Mouse (Mus musculus) ES-E14 (cell line): ENCODE measurements around the gene Copg2. TPM values are rescaled to one million over a fixed set of nuclear protein-coding genes. Genes with fewer than 3 reads are reported as not detected.
"Not testable (repeated sequence)": the region's sequence is repeated elsewhere in the genome, so short reads cannot be mapped to it uniquely, and the experiment has no call there.

Experiments used
- DNase-seq: peaks from one replicate; pipeline ENCODE4 v3.0.0-alpha.2; 2013; ENCODE audit warnings: low read depth, low spot score
- H3K27ac ChIP-seq: 2 replicates; pipeline ENCODE4 v1.5.1; 2012; ENCODE audit warnings: low read depth, mild to moderate bottlenecking, low read length, moderate library complexity, mixed read lengths; ENCODE audit not compliant: poor library complexity, insufficient read depth, severe bottlenecking
- H3K36me3 ChIP-seq: 2 replicates; pipeline ENCODE4 v1.6.1; 2012; ENCODE audit warnings: mild to moderate bottlenecking, low read length, moderate library complexity, mixed read lengths; ENCODE audit not compliant: control insufficient read depth, poor library complexity, insufficient read depth, severe bottlenecking
- H3K4me1 ChIP-seq, 2 experiments: fragments of 150-350 bp in 1 of 2; sonication (generic) in 1 of 2; 2 replicates each; pipeline ENCODE4 v1.6.1; 2012; ENCODE audit warnings: low read length in 2 of 2, mild to moderate bottlenecking in 1 of 2, mixed read lengths in 1 of 2; ENCODE audit not compliant: control insufficient read depth in 2 of 2, insufficient read depth in 2 of 2, poor library complexity in 1 of 2
- H3K4me3 ChIP-seq, 2 experiments: fragments of 150-350 bp in 1 of 2; sonication (generic) in 1 of 2; 2 replicates each; pipeline ENCODE4 v1.5.1; 2012; ENCODE audit warnings: low read length in 2 of 2, low read depth in 1 of 2, mild to moderate bottlenecking in 1 of 2, mixed read lengths in 1 of 2; ENCODE audit not compliant: insufficient read depth in 1 of 2, poor library complexity in 1 of 2, severe bottlenecking in 1 of 2
- H3K9ac ChIP-seq: 2 replicates; pipeline ENCODE4 v1.6.1; 2012; ENCODE audit warnings: low read depth, mild to moderate bottlenecking, low read length, mixed read lengths; ENCODE audit not compliant: poor library complexity, insufficient read depth, severe bottlenecking
- H3K9me3 ChIP-seq: fragments of 150-350 bp; sonication (generic); 2 replicates; pipeline ENCODE4 v1.6.1; 2012; ENCODE audit warnings: low read depth, mild to moderate bottlenecking, low read length; ENCODE audit not compliant: control insufficient read depth, insufficient read depth
- CHD2 ChIP-seq: IDR thresholded peaks from 2 replicates; pipeline ENCODE4 v1.6.1; 2014; ENCODE audit warnings: mild to moderate bottlenecking, low read depth, low read length, inconsistent platforms
- HCFC1 ChIP-seq: IDR thresholded peaks from 2 replicates; pipeline ENCODE4 v1.6.1; 2012; ENCODE audit warnings: low read length, inconsistent platforms, borderline replicate concordance; ENCODE audit not compliant: insufficient read depth
- MAFK ChIP-seq: IDR thresholded peaks from 2 replicates; pipeline ENCODE4 v1.6.1; 2014; ENCODE audit warnings: mild to moderate bottlenecking, low read depth, low read length, inconsistent platforms; ENCODE audit not compliant: insufficient read depth
- ZC3H11A ChIP-seq: IDR thresholded peaks from 2 replicates; pipeline ENCODE4 v1.6.1; 2012; ENCODE audit warnings: low read depth, mild to moderate bottlenecking, inconsistent platforms, low read length, borderline replicate concordance
- ZNF384 ChIP-seq: IDR thresholded peaks from 2 replicates; pipeline ENCODE4 v1.6.1; 2012; ENCODE audit warnings: low read depth, low read length, inconsistent platforms
- in situ Hi-C, 2 experiments: fragments of 600-800 bp; cut with MboI; formaldehyde crosslinking; loops; one replicate each; pipeline ENCODE4 v1.15.1; 2025; ENCODE audit warnings: low sequenced_read_pairs in 2 of 2, inconsistent platforms in 1 of 2; ENCODE audit not compliant: unreplicated experiment in 2 of 2
- total RNA-seq: library from RNA; depleted of rRNA; stranded (reverse); fragments of 300-350 nt; gene quantifications from 2 replicates; pipeline ENCODE4 v1.2.3, GENCODE M21; 2012

Copg2 gene
- total RNA-seq, 1 experiment: 35.7 TPM

DNA sequence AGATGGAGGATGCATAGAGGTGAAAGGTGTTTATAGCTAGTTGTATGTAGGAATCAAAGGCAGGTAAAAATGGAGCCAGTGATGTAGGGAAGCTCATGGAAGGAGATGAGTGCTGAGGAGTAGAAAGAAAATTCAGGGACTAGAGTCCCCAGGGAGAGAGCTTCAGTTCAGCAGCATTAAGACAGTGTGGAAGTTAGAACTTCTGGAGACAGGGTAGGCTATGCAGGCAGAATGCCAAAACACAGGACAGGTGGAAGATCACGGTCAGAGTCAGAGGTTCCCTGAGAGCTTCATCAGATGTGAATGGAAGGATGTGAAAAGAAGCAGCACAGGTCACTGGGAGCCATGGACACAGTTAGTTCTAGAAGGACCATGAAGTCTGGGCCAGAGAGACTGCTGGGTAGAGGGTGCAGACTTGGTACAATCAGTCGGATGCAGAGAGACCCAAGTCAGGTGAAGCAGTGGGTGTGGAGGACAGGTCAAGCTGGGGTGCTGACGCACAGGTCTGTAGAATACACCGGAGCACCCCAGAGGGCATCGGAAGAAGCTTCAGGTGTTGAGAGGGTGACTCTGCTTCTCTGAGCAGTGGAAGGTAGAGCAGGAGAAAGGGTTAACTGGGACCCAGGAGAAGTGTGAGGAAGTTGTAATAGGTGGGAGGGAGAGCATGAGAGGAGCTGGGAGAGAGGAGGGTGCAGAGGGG, 91.4 kb downstream of the Copg2 start:
- H3K9me3 ChIP-seq: no peaks in the 10 kb centered on the region
- H3K36me3 ChIP-seq: no peaks in the 10 kb centered on the region; the same call in 1 of the 2 replicates
- H3K4me3 ChIP-seq: no peak overlapping the region
- DNase-seq: no peak
- in situ Hi-C loops: no loop called here
- TF ChIP-seq HCFC1 (no peak), CHD2 (no peak), MAFK (no peak), ZC3H11A (no peak), ZNF384 (no peak)
- no peak overlapping the region for H3K9ac ChIP-seq
- H3K4me1 ChIP-seq: no peaks in the 10 kb centered on the region
- no peak overlapping the region for H3K27ac ChIP-seq

- H3K9ac ChIP-seq, in situ Hi-C loops, H3K27ac ChIP-seq, DNase-seq, H3K4me3 ChIP-seq, H3K9me3 ChIP-seq, H3K36me3 ChIP-seq, H3K4me1 ChIP-seq: not testable (repeated sequence)
Measured at GRCm38 (mm10) chr6:30804389-30805052, 92.1 kb downstream of the Copg2 start.

DNA sequence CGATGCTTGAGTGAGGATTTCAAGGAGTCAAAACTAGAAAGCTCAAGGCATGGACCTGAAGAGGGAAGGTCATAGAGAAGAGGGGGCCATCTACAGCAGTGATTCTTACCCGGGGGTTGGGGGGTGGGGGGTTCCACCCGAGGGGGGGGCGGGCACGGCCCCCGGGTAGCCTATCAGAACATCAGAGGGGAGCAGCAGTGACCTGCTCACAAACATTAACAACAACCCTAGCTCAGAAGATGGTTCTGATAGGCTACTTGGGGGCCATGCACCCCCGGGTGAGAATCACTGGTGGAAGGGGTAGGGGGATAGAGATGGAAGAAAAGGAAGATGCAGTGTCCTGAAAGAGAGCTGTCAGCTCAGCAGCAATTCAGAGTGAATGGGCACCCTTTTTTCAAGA, 93.7 kb downstream of the Copg2 start:
- H3K27ac ChIP-seq, H3K4me1 ChIP-seq, DNase-seq, H3K9me3 ChIP-seq, H3K36me3 ChIP-seq, H3K9ac ChIP-seq, in situ Hi-C loops, H3K4me3 ChIP-seq: not testable (repeated sequence)

- H3K9ac ChIP-seq: no peak overlapping the region
- DNase-seq: no peak
- H3K4me1 ChIP-seq: no peaks in the 10 kb centered on the region
- no peak overlapping the region for H3K4me3 ChIP-seq
- H3K27ac ChIP-seq: no peak overlapping the region
- no peak for TF ChIP-seq ZNF384
- TF ChIP-seq HCFC1: no peak
- no peak for TF ChIP-seq MAFK
- TF ChIP-seq CHD2: no peak
- no peak for TF ChIP-seq ZC3H11A
- no peaks in the 10 kb centered on the region for H3K9me3 ChIP-seq
- in situ Hi-C loops: no loop called here
- H3K36me3 ChIP-seq: peaks cover 17% of the 10 kb centered on the region
Measured at GRCm38 (mm10) chr6:30751209-30751608, 145.4 kb downstream of the Copg2 start.

- DNase-seq: no peak
- TF ChIP-seq HCFC1 (no peak), CHD2 (no peak), ZNF384 (no peak), ZC3H11A (no peak), MAFK (no peak)
- Histone ChIP-seq H3K27ac (no peak overlapping the region), H3K9ac (no peak overlapping the region), H3K9me3 (no peaks in the 10 kb centered on the region), H3K36me3 (peaks cover 20% of the 10 kb centered on the region), H3K4me3 (no peak overlapping the region), H3K4me1 (no peaks in the 10 kb centered on the region)
- in situ Hi-C loops: no loop called here
Measured at GRCm38 (mm10) chr6:30750482-30750881, 146.1 kb downstream of the Copg2 start.
